Mouse (Mus musculus) lung, embryonic 14.5 days (tissue): ENCODE measurements around the gene Gm37240. TPM values are rescaled to one million over a fixed set of nuclear protein-coding genes. Genes with fewer than 3 reads are reported as not detected.

Source experiments
- ATAC-seq: fragments of 200-750 bp; cut with Nextera tagmentation; 2 replicates; pipeline ENCODE4 v1.8.0; 2017; ENCODE audit warnings: mild to moderate bottlenecking, moderate TSS enrichment, moderate library complexity; ENCODE audit not compliant: insufficient read depth
- DNase-seq: peaks from one replicate; pipeline ENCODE4 v3.0.0-alpha.2; 2015
- H3K27ac ChIP-seq: fragments of 300-500 bp; sonication (generic); 2 replicates; pipeline ENCODE4 v1.5.1; 2014; ENCODE audit warnings: low read depth, mild to moderate bottlenecking, moderate library complexity
- H3K27me3 ChIP-seq: fragments of 300-500 bp; sonication (generic); 2 replicates; pipeline ENCODE4 v1.6.1; 2014; ENCODE audit warnings: low read length, control low read depth; ENCODE audit not compliant: insufficient read depth
- H3K36me3 ChIP-seq: fragments of 300-500 bp; sonication (generic); 2 replicates; pipeline ENCODE4 v1.6.1; 2014; ENCODE audit warnings: control low read depth; ENCODE audit not compliant: insufficient read depth
- H3K4me1 ChIP-seq: fragments of 300-500 bp; sonication (generic); 2 replicates; pipeline ENCODE4 v1.6.1; 2014; ENCODE audit warnings: antibody characterized with exemption, control low read depth; ENCODE audit not compliant: insufficient read depth
- H3K4me2 ChIP-seq: fragments of 300-500 bp; sonication (generic); 2 replicates; pipeline ENCODE4 v1.6.1; 2014; ENCODE audit warnings: mild to moderate bottlenecking
- H3K4me3 ChIP-seq: fragments of 300-500 bp; sonication (generic); 2 replicates; pipeline ENCODE4 v1.5.1; 2014; ENCODE audit warnings: low read depth, low read length
- H3K9ac ChIP-seq: fragments of 300-500 bp; sonication (generic); 2 replicates; pipeline ENCODE4 v1.6.1; 2014
- H3K9me3 ChIP-seq: fragments of 300-500 bp; sonication (generic); 2 replicates; pipeline ENCODE4 v1.6.1; 2016; ENCODE audit warnings: low read depth, low read length, control low read depth
- CTCF ChIP-seq: IDR thresholded peaks from 2 replicates; pipeline ENCODE4 v1.5.1; 2016; ENCODE audit warnings: antibody characterized with exemption, low read depth
- WGBS: fragments of 180-500 bp; shearing (Covaris S2); extraction: QIAGEN DNeasy Blood & Tissue Kit; methylation state at CpG from one replicate; pipeline ENCODE4 v1.1.7; 2014; 5-methylcytosine and 5-hydroxymethylcytosine counted together
- polyA plus RNA-seq: library from polyadenylated mRNA; unstranded; fragments of >200 nt; fragmentation: Nextera tagmentation; extraction: Ambion mirVana; gene quantifications from 2 replicates; pipeline ENCODE4 v1.2.1, GENCODE M21; 2014

Gm37240 gene
- polyA plus RNA-seq, 1 experiment from 2014 or later: 4.5 TPM

GRCm38 (mm10) chr3:85125471-85125870 is 761.8 kb downstream of the Gm37240 start:
- Histone ChIP-seq H3K9me3 (no peaks in the 10 kb centered on the region), H3K36me3 (no peaks in the 10 kb centered on the region), H3K9ac (no peak overlapping the region), H3K27ac (no peak overlapping the region), H3K4me1 (no peaks in the 10 kb centered on the region), H3K4me2 (no peak overlapping the region), H3K4me3 (no peak overlapping the region), H3K27me3 (no peaks in the 10 kb centered on the region)
- ATAC-seq (no peak), DNase-seq (no peak)
- no peak for TF ChIP-seq CTCF
- WGBS: 85% methylated on average over 5 of the region's 5 CpGs

- WGBS: 79% methylated on average over 6 of the region's 6 CpGs
- Histone ChIP-seq H3K4me1 (no peaks in the 10 kb centered on the region), H3K4me2 (no peak overlapping the region), H3K4me3 (no peak overlapping the region), H3K27me3 (no peaks in the 10 kb centered on the region), H3K27ac (no peak overlapping the region), H3K36me3 (no peaks in the 10 kb centered on the region), H3K9ac (no peak overlapping the region), H3K9me3 (no peaks in the 10 kb centered on the region)
- DNase-seq (no peak), ATAC-seq (no peak)
- no peak for TF ChIP-seq CTCF
Observed at GRCm38 (mm10) chr3:85124924-85125323, 762.4 kb downstream of the Gm37240 start.

GRCm38 (mm10) chr3:85124410-85124809 is 762.9 kb downstream of the Gm37240 start:
- Histone ChIP-seq H3K27ac (no peak overlapping the region), H3K36me3 (no peaks in the 10 kb centered on the region), H3K4me1 (no peaks in the 10 kb centered on the region), H3K4me3 (no peak overlapping the region), H3K9me3 (no peaks in the 10 kb centered on the region), H3K27me3 (no peaks in the 10 kb centered on the region), H3K9ac (no peak overlapping the region), H3K4me2 (no peak overlapping the region)
- WGBS: 69% methylated on average over 7 of the region's 7 CpGs
- TF ChIP-seq CTCF: no peak
- DNase-seq (no peak), ATAC-seq (no peak)

- Histone ChIP-seq H3K36me3 (no peaks in the 10 kb centered on the region), H3K4me1 (peaks cover 4% of the 10 kb centered on the region; the same call in 1 of the 2 replicates), H3K27ac (no peak overlapping the region), H3K4me3 (no peak overlapping the region), H3K4me2 (no peak overlapping the region), H3K27me3 (no peaks in the 10 kb centered on the region), H3K9ac (no peak overlapping the region), H3K9me3 (no peaks in the 10 kb centered on the region)
- whole genome bisulfite sequencing: 71% methylated on average over 5 of the region's 5 CpGs
- DNase-seq: no peak
- ATAC-seq: no peak
- TF ChIP-seq CTCF: no peak
Observed at GRCm38 (mm10) chr3:85117702-85118101, 769.6 kb downstream of the Gm37240 start.

GRCm38 (mm10) chr3:85117014-85117413 is 770.3 kb downstream of the Gm37240 start:
- Histone ChIP-seq H3K4me2 (no peak overlapping the region), H3K4me1 (peaks cover 4% of the 10 kb centered on the region; the same call in 1 of the 2 replicates), H3K4me3 (no peak overlapping the region), H3K9ac (no peak overlapping the region), H3K27me3 (no peaks in the 10 kb centered on the region), H3K27ac (no peak overlapping the region), H3K9me3 (no peaks in the 10 kb centered on the region), H3K36me3 (no peaks in the 10 kb centered on the region)
- TF ChIP-seq CTCF: no peak
- WGBS: 78% methylated on average over 7 of the region's 7 CpGs
- no peak for ATAC-seq
- DNase-seq: no peak

GRCm38 (mm10) chr3:85115959-85116543 is 771.3 kb downstream of the Gm37240 start:
- TF ChIP-seq CTCF: no peak
- Histone ChIP-seq H3K36me3 (no peaks in the 10 kb centered on the region), H3K4me3 (no peak overlapping the region), H3K9me3 (no peaks in the 10 kb centered on the region), H3K4me2 (no peak overlapping the region), H3K9ac (no peak overlapping the region), H3K27me3 (no peaks in the 10 kb centered on the region), H3K4me1 (peaks cover 4% of the 10 kb centered on the region; the same call in 1 of the 2 replicates), H3K27ac (no peak overlapping the region)
- ATAC-seq (peak; percentile 77; the same call in 1 of the 2 replicates), DNase-seq (peak; percentile 54)
- 31% methylated on average over 7 of the region's 7 CpGs for WGBS

GRCm38 (mm10) chr3:85113565-85113964 is 773.8 kb downstream of the Gm37240 start:
- Histone ChIP-seq H3K36me3 (no peaks in the 10 kb centered on the region), H3K4me3 (no peak overlapping the region), H3K9me3 (no peaks in the 10 kb centered on the region), H3K27me3 (no peaks in the 10 kb centered on the region), H3K4me1 (peaks cover 4% of the 10 kb centered on the region; the same call in 1 of the 2 replicates), H3K4me2 (no peak overlapping the region), H3K27ac (no peak overlapping the region), H3K9ac (no peak overlapping the region)
- 65% methylated on average over 1 of the region's 1 CpGs for WGBS
- TF ChIP-seq CTCF: no peak
- ATAC-seq (no peak), DNase-seq (no peak)
